Mouse (Mus musculus): ENCODE data around the gene Pycr2.
A peak's percentile ranks its signal among the peaks of the same experiment; 100 is the strongest.

Gene Pycr2

GRCm38 (mm10) chr1:180942166-180943031, 38.3 kb downstream of the Pycr2 start, which contains the start of gene Tmem63a:
Gene Tmem63a, plus strand, starts transcription at chr1:180942344.
- peak; percentile 46 to 54 for DNase-seq

DNA sequence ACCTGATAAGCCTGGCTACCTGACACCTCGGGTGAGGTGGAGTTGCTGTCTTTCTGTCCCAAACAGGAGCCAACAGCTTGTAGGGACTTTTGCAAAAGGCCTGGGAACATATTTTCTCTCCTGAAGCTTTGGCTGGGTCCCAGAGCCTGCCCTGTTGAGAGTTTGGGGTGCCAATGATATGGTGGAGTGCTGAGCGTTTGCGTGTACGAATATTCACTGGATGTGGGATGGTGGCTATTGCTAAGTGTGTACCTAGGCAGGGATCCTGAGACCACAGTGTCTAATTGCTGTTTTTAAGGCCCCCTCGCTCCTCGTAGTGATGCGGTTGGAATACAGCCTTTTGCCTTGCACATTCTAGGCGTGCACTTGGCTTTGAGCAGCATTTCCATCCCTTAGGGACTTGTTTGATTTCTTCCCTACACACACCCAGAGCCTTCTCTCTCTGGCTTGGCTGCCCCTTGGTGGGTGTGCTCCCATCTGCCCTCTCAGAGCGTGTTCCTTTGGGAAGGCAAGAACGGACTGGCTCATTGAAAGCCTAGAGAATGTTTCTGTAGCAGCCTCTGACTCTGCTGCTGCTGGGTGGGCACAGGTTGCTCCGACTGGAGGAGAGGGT, 39.0 kb downstream of the Pycr2 start:
- DNase-seq, result no peak

DNA sequence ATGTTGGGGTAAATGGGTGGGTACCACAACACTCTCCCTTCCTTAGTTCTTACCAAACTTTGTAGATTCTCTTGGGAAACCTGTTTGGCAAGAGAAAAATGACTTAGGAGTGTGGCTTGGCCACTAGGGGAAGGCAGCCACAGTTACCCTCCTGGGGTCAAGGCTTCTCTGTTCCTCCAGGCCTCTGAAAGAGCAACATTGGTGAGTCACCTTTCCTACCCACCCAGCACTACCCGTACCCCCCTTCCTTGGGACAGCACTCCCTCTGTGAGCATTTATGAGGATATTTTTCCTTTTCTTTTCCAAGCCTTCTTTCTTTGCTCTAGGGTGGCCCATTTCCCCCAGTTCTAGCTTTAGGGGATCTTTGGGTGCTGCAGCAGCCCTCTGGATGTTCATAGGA, 39.8 kb downstream of the Pycr2 start:
- DNase-seq, result no peak

DNA sequence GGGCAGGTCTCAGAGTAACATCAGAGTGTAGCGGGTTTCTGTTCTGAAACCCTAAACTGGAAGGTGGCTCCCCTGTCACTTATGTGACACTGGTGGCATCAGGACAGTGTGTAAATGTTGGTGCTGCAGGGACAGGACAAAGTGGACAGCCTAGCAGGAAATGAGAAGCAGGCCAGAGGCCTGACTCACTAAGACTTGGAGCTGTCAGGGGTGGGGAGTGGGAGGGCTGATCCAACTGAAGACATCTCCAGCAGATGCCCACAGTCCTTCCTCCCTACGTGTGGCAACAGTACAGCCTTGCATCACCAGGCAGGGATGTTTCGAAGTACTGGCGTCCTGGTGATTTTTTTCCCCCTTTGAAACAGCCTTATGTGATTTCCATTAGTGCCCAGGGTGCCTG, 40.5 kb downstream of the Pycr2 start:
- no peak for DNase-seq

GRCm38 (mm10) chr1:180945001-180945980, 41.2 kb downstream of the Pycr2 start:
- DNase-seq, result peak in 1 of 2 experiments; percentile 27

GRCm38 (mm10) chr1:180946448-180946847, 42.4 kb downstream of the Pycr2 start:
- DNase-seq, result peak in 1 of 2 experiments; percentile 11

- DNase-seq, result no peak
Observed at GRCm38 (mm10) chr1:180952085-180952746, 48.1 kb downstream of the Pycr2 start.

- no peak for DNase-seq
Observed at GRCm38 (mm10) chr1:180952808-180953207, 48.7 kb downstream of the Pycr2 start.

GRCm38 (mm10) chr1:180956401-180956800, 52.3 kb downstream of the Pycr2 start:
- DNase-seq, result no peak

- DNase-seq, result no peak
Observed at GRCm38 (mm10) chr1:180956973-180957381, 52.9 kb downstream of the Pycr2 start.
